Mouse (Mus musculus) left cerebral cortex, postnatal 10 days (tissue): ENCODE measurements around the gene Gpcpd1. TPM values are rescaled to one million over a fixed set of nuclear protein-coding genes. Genes with fewer than 3 reads are reported as not detected.
A peak's percentile ranks its signal among the peaks of the same experiment; 100 is the strongest.

Source experiments
- DNase-seq, 2 experiments: peaks; one replicate each; pipeline ENCODE4 v3.0.0; 2021 to 2022; ENCODE audit warnings: low spot score in 2 of 2, mixed read lengths in 1 of 2; ENCODE audit errors: extremely low spot score in 1 of 2
- intact Hi-C: fragments of 180-260 bp; cut with DNase I; formaldehyde crosslinking; loops from one replicate; pipeline ENCODE4 v1.15.1; 2025
- total RNA-seq, 2 experiments: library from RNA; stranded (reverse); gene quantifications; 2 replicates each; pipeline ENCODE4 v1.2.3; 2021

Gpcpd1 gene
- 100 to 1,000 TPM; 131 to 150 TPM for total RNA-seq

DNA sequence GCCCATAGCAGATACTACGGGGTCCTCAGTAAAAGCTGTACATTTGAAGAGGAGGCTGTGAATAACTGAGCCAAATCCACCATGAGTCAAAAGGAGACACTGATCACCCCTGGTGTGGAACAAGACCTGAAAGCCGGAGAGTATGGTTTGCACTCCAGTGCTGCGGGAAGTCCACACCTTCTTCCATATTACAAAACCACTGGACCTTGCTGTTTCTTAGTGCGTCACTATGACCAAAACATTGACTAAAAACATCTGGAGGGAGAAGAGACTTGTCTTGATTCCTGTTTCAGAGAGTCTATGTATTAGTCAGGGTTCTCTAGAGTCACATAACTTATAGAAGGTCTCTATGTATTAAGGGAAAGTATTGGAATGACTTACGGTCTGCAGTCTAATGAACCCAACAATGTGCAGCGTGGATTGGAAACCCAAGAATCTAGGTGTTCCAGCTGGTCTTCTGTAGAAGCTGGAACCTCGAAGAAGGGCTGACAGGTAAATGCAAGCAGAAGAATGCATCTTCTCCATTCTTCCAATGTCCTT lies at the start of gene Gpcpd1:
TSS of gene Gpcpd1 (minus strand) at position 490 of the 540 bp plus-strand sequence.
- DNase-seq = no peak
- intact Hi-C loops = no loop called here

DNA sequence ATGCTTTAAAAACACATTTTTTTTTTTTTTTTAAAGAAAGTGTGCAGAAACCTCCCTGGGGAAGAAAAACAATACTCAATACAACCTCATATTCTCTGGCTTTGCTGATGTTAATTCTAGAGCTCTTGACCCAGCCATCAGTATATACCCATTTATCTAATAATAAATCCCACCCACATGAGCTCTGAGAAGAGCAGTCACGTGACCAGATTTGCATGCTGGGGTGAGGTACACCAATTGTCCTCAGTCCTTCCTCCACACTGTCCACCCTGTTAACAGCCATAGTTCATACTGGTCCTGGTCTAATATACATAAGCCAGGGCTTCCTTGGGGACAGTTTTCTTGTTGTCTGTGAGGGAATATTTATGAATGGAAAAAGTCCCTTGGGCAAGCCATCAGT lies 49.0 kb upstream of the Gpcpd1 start:
- no peak for DNase-seq
- intact Hi-C loops = no loop called here

DNA sequence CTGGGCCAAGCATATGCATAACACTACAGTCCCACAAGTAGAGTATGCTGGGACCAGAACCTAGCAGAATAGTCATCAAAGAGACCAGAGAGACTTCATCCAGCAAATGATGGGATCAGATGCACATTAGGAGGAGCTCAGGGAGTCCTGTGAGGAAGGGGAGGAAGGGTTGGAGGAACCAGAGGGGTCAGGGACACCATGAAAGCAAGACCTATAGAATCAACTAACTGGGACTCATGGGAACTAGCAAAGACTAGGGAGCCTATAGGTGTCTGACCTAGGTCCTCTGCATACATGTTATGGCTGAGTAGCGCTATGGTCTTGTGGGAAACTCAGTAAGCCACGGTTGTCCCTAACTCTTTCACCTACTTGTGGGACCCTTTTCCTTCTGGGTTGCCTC lies 41.1 kb upstream of the Gpcpd1 start:
- DNase-seq = no peak
- intact Hi-C loops = no loop called here

- DNase-seq = no peak
- intact Hi-C loops = no loop called here
Observed at GRCm38 (mm10) chr2:132623092-132623491, 35.6 kb upstream of the Gpcpd1 start.

GRCm38 (mm10) chr2:132617693-132618092 lies 30.2 kb upstream of the Gpcpd1 start:
- DNase-seq = no peak
- intact Hi-C loops = no loop called here

DNA sequence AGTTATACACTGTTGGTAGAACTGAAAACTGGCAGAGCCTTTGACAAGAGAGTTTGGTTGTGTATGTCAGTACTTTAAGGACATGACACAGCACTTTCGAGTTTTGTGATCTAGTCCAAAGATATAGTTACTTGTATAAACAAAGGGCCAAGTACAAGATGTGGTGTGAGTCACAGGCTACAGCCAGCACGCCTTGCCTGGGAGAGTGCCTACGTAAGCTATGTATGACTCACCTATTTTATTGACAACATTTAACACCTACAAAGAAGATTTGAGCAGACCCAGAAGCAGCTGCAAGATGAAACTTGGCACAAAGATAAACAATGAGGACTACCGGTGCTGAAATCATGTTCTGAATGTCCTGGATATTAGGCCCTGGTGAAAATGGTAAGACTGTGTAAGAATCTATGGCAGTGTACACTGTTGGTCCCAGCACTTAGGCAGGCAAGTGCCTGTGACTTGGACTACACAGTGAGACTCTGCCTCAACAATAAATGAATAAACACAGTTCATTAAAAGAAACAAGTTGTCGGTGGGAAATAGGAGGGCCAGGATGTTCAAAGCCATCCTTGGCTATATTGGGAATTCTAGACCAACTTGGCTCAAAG lies 26.2 kb upstream of the Gpcpd1 start:
- intact Hi-C loops = no loop called here
- DNase-seq = no peak

- DNase-seq = no peak
- intact Hi-C loops = no loop called here
Observed at GRCm38 (mm10) chr2:132611551-132612233, 24.2 kb upstream of the Gpcpd1 start.

GRCm38 (mm10) chr2:132607141-132608093 lies 19.9 kb upstream of the Gpcpd1 start:
- DNase-seq = peak; percentile 51 to 66
- intact Hi-C loops = loop anchor here (5.0 kb wide), 1 partner anchor 80 kb away; the partner anchor contains the start of gene Shld1

GRCm38 (mm10) chr2:132605795-132606563 lies 18.4 kb upstream of the Gpcpd1 start:
- DNase-seq = no peak
- intact Hi-C loops = loop anchor here (5.0 kb wide), 1 partner anchor 81 kb away; the partner anchor contains the start of gene Shld1

DNA sequence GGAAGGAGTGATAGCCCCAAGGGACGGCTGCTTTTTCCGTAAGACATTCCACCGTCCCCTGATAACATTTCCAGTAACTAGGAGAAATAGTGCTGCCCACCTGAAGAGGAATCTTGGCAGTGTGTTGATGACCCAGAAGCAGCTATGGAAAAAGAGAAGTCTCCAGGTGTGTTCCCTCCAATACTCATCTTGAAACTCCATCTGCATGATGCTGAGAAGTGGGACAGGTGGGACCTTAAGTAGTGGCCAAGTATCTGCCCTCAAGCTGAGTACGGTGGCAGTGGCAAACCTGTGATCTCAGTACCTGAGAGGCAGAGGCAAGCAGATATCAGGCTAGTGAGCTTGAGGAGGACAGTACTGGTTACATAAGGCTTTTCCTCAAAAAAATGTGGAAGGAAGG lies 17.4 kb upstream of the Gpcpd1 start:
- intact Hi-C loops = loop anchor here (5.0 kb wide), 1 partner anchor 82 kb away; the partner anchor contains the start of gene Shld1
- DNase-seq = no peak

GRCm38 (mm10) chr2:132603706-132604105 lies 16.2 kb upstream of the Gpcpd1 start:
- DNase-seq = no peak
- intact Hi-C loops = no loop called here

DNA sequence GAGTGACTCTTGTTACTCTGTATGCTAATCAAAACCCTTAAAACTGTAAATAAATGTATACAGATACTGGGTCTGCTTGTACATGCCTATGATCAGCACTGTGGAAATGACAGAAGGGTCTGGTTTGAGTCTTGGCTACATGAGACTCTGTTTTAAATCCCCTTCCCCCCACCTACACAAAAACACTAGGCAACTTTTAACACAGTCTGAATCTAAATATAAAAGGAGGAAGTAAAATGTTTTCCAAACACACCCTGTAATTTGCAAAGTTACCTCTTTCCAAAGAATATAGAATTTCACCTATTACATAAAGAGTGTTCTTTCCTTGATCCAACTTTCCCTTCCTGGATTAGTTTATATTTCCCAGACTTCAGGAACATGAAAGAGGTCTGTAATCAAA lies 14.2 kb upstream of the Gpcpd1 start:
- intact Hi-C loops = no loop called here
- DNase-seq = no peak

GRCm38 (mm10) chr2:132600081-132600480 lies 12.6 kb upstream of the Gpcpd1 start:
- intact Hi-C loops = no loop called here
- no peak for DNase-seq

GRCm38 (mm10) chr2:132599127-132599526 lies 11.6 kb upstream of the Gpcpd1 start:
- intact Hi-C loops = no loop called here
- DNase-seq = no peak

DNA sequence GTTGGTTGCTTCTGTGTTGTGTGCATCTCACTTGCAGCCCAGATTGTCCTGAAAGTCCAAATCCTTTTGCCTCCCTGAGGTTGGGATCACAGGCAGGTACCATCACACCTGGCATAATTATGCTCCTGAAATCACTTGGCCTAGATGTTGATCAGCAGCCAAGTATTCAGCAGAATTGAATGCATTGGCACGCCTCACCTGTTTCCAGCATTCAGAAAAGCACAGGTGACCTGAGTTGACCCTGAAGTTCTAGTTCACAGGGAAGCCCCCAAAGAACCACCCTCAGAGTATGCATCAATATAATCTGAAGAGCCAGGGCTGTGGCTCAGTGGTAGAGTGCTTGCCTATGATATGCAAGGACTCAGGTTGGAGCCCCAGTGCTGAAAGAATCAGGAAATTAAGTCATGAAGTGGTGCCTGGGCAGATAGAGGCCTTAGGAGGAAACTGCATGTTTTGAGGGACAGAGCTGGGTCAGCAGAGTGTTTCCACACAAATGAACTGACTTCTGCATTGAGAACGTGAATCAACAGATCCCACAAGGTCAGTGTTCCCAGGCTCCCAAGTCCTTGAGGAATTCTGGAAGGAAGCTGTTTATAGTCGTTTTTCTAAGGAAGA lies 10.4 kb upstream of the Gpcpd1 start:
- intact Hi-C loops = no loop called here
- DNase-seq = no peak

- intact Hi-C loops = no loop called here
Observed at GRCm38 (mm10) chr2:132597226-132597625, 9.7 kb upstream of the Gpcpd1 start.

GRCm38 (mm10) chr2:132595601-132596235 lies 8.2 kb upstream of the Gpcpd1 start:
- peak in 1 of 2 experiments; percentile 76 for DNase-seq
- intact Hi-C loops = no loop called here

More at GRCm38 (mm10) chr2:132597226-132597625, 9.7 kb upstream of the Gpcpd1 start:
- DNase-seq = peak in 1 of 2 experiments; percentile 42
